Mouse (Mus musculus) heart, postnatal 0 days (tissue): ENCODE results near the gene Gpalpp1. TPM values are rescaled to one million over a fixed set of nuclear protein-coding genes. Genes with fewer than 3 reads are reported as not detected.

Experiments
- ATAC-seq: fragments of 200-750 bp; cut with Nextera tagmentation; 2 replicates; pipeline ENCODE4 v1.8.0; 2017; ENCODE audit warnings: low read depth, moderate number of reproducible peaks, moderate library complexity; ENCODE audit not compliant: insufficient read depth
- DNase-seq: peaks from one replicate; pipeline ENCODE4 v3.0.0-alpha.2; 2016; ENCODE audit warnings: low spot score
- H3K27ac ChIP-seq: fragments of 300-500 bp; sonication (generic); 2 replicates; pipeline ENCODE4 v1.5.1; 2014; ENCODE audit warnings: low read depth, mild to moderate bottlenecking
- H3K27me3 ChIP-seq: fragments of 300-500 bp; sonication (generic); 2 replicates; pipeline ENCODE4 v1.6.1; 2014; ENCODE audit warnings: low read length, mixed read lengths; ENCODE audit not compliant: control insufficient read depth, insufficient read depth
- H3K36me3 ChIP-seq: fragments of 300-500 bp; sonication (generic); replicated peaks from 2 replicates; pipeline ENCODE4 v1.6.1; 2014; ENCODE audit warnings: low read length, mixed read lengths; ENCODE audit not compliant: control insufficient read depth, insufficient read depth
- H3K4me1 ChIP-seq: fragments of 300-500 bp; sonication (generic); 2 replicates; pipeline ENCODE4 v1.6.1; 2014; ENCODE audit warnings: antibody characterized with exemption; ENCODE audit not compliant: control insufficient read depth, insufficient read depth
- H3K4me2 ChIP-seq: fragments of 300-500 bp; sonication (generic); 2 replicates; pipeline ENCODE4 v1.6.1; 2014; ENCODE audit warnings: low read depth, mild to moderate bottlenecking, low read length, moderate library complexity
- H3K4me3 ChIP-seq: fragments of 300-500 bp; sonication (generic); 2 replicates; pipeline ENCODE4 v1.5.1; 2014; ENCODE audit warnings: low read depth, low read length
- H3K9ac ChIP-seq: fragments of 300-500 bp; sonication (generic); replicated peaks from 2 replicates; pipeline ENCODE4 v1.6.1; 2014; ENCODE audit warnings: low read depth, low read length, mixed read lengths
- H3K9me3 ChIP-seq: fragments of 300-500 bp; sonication (generic); replicated peaks from 2 replicates; pipeline ENCODE4 v1.6.1; 2016; ENCODE audit warnings: low read length; ENCODE audit not compliant: control insufficient read depth
- CTCF ChIP-seq: IDR thresholded peaks from 2 replicates; pipeline ENCODE4 v1.5.1; 2016; ENCODE audit warnings: antibody characterized with exemption, control low read depth, low read depth
- EP300 ChIP-seq: IDR thresholded peaks from 2 replicates; pipeline ENCODE4 v1.6.1; 2016; ENCODE audit warnings: antibody characterized with exemption, low read depth
- WGBS: fragments of 180-500 bp; shearing (Covaris S2); extraction: QIAGEN DNeasy Blood & Tissue Kit; methylation state at CpG from one replicate; pipeline ENCODE4 v1.1.7; 2014; 5-methylcytosine and 5-hydroxymethylcytosine counted together
- polyA plus RNA-seq: library from polyadenylated mRNA; unstranded; fragments of >200 nt; fragmentation: Nextera tagmentation; extraction: Ambion mirVana; gene quantifications from 2 replicates; pipeline ENCODE4 v1.2.1, GENCODE M21; 2015
- total RNA-seq: library from RNA; depleted of rRNA; stranded (reverse); fragments of >200 nt; gene quantifications from 2 replicates; pipeline ENCODE4 v1.2.3, GENCODE M21; 2014; ENCODE audit warnings: low replicate concordance

The Gpalpp1 gene
- total and polyA plus RNA-seq, 2 experiments from 2014 or later, result 6.2 to 11.4 TPM

DNA sequence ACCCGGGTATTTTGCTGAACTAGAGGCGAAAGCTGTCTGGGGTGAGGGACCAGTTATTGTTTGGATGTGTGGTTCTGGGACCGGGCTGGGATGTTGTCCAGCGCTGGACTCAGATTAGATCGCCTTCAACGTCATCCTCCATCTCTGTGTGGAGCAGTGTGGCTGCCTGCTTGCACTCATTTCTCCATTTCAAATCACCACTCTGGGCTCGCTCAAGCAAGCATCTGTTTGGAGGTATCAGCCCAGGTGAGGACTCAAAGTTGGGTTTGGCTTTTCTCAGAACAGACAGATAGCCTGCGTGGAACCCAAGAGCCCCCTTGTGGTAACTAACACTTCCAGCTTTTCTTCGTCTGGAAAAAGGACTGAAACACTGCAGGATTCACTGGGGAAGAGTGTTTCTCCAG is 33.5 kb downstream of the Gpalpp1 start:
- Histone ChIP-seq H3K9me3 (no peaks in the 10 kb centered on the region), H3K9ac (no peak overlapping the region), H3K4me2 (no peak overlapping the region), H3K27ac (no peak overlapping the region), H3K27me3 (no peaks in the 10 kb centered on the region), H3K36me3 (no peaks in the 10 kb centered on the region), H3K4me1 (no peaks in the 10 kb centered on the region), H3K4me3 (no peak overlapping the region)
- 41% methylated on average over 9 of the region's 9 CpGs for WGBS
- ATAC-seq (no peak), DNase-seq (peak; percentile 49)
- TF ChIP-seq EP300 (no peak), CTCF (peak; percentile 88)

DNA sequence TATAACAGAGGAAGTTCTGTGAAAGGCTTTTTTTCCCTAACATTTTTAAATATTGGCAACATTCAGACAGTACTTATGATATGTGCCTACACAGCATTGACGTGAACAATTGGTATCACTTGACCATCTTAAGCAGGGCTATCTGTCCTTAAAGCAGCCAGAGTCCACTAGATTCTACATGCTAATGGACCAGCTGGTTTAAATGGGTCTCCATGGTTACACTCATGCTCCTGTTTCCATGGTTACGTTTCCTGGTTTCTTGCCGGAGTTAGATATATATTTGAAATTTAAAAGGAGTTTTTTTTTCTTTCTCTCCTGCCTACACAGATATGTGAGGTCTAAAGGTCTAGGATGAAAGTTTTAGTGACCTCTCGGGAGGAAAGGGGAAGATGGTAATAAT is 34.0 kb downstream of the Gpalpp1 start:
- ATAC-seq, result no peak
- WGBS, result 60% methylated on average over 4 of the region's 4 CpGs
- no peak for DNase-seq
- Histone ChIP-seq H3K27me3 (no peaks in the 10 kb centered on the region), H3K4me3 (no peak overlapping the region), H3K27ac (no peak overlapping the region), H3K9ac (no peak overlapping the region), H3K36me3 (no peaks in the 10 kb centered on the region), H3K9me3 (no peaks in the 10 kb centered on the region), H3K4me1 (no peaks in the 10 kb centered on the region), H3K4me2 (no peak overlapping the region)
- TF ChIP-seq EP300 (no peak), CTCF (no peak)

DNA sequence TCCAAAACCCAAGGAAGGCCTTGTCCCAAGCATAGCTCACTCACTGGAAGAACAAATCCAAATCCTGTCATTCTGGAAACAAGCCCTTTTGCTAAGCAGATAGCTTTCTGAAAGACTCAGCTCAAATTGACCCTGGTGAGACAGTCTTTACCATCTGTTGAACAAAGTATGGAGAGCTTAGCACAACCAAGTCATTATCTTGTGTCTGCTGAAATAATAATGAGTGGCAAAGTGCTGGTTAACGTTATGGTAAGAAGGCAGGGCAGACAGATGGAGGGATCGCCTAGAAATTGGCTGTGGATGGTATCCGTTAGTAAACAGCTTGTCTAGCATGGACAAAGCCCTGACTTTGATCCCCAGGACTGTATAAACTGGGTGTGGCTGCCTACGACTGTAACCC is 34.8 kb downstream of the Gpalpp1 start:
- H3K9ac ChIP-seq, result no peak overlapping the region
- 54% methylated on average over 4 of the region's 4 CpGs for WGBS
- no peaks in the 10 kb centered on the region for H3K4me1 ChIP-seq
- H3K9me3 ChIP-seq, result no peaks in the 10 kb centered on the region
- H3K36me3 ChIP-seq, result no peaks in the 10 kb centered on the region
- DNase-seq, result no peak
- no peak overlapping the region for H3K4me3 ChIP-seq
- ATAC-seq, result no peak
- no peaks in the 10 kb centered on the region for H3K27me3 ChIP-seq
- no peak overlapping the region for H3K27ac ChIP-seq
- no peak overlapping the region for H3K4me2 ChIP-seq
- TF ChIP-seq EP300 (no peak), CTCF (no peak)

DNA sequence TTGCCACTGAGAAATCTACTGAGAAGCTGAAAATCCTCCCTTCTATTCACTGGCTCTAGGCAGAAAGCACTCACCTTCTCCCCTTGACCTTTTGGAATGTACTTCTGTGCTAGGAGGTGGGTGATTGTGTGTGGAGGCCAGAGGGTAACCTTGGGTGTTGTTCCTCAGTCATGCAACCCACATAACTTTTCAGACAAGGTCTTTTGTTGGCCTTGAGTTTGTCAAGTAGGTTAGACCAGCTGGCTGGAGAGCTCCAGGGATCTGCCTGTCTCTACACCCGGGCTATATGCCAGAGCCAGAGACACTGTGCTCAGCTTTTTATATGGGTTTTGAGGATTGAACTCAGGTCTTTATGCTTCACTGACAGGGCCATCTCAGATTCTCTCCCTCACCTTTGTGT is 36.4 kb downstream of the Gpalpp1 start:
- Histone ChIP-seq H3K4me1 (no peaks in the 10 kb centered on the region), H3K9me3 (no peaks in the 10 kb centered on the region), H3K27me3 (no peaks in the 10 kb centered on the region), H3K4me2 (no peak overlapping the region), H3K4me3 (no peak overlapping the region), H3K9ac (no peak overlapping the region), H3K27ac (no peak overlapping the region), H3K36me3 (no peaks in the 10 kb centered on the region)
- ATAC-seq (no peak), DNase-seq (no peak)
- 62% methylated on average over 1 of the region's 1 CpGs for WGBS
- no peak for TF ChIP-seq CTCF
- TF ChIP-seq EP300, result no peak

DNA sequence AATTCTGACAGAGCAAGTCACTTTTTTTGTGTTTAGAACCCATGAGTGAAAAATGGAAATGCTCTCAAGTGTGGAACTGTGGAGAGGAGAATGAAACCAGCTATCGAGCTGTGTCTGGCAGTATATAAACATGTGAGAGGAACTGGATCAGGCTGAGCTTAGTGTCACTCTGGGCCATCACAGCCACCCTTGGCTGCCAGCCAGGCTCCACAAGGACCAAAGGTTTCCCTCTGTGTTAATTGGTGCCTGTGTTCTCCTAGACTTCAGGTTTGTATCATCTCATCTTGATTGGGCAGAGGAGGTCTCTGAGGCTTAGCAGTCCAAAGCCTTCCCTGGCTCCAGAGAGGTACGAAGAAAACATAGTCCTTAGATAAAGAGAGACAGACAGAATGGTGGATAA is 37.9 kb downstream of the Gpalpp1 start:
- H3K36me3 ChIP-seq, result no peaks in the 10 kb centered on the region
- no peak overlapping the region for H3K9ac ChIP-seq
- no peaks in the 10 kb centered on the region for H3K9me3 ChIP-seq
- H3K27me3 ChIP-seq, result no peaks in the 10 kb centered on the region
- H3K4me1 ChIP-seq, result peaks cover 4% of the 10 kb centered on the region; the same call in 1 of the 2 replicates
- no peak for ATAC-seq
- TF ChIP-seq CTCF (no peak), EP300 (no peak)
- DNase-seq, result no peak
- no peak overlapping the region for H3K4me3 ChIP-seq
- no peak overlapping the region for H3K27ac ChIP-seq
- WGBS, result 49% methylated on average over 2 of the region's 2 CpGs
- H3K4me2 ChIP-seq, result no peak overlapping the region

DNA sequence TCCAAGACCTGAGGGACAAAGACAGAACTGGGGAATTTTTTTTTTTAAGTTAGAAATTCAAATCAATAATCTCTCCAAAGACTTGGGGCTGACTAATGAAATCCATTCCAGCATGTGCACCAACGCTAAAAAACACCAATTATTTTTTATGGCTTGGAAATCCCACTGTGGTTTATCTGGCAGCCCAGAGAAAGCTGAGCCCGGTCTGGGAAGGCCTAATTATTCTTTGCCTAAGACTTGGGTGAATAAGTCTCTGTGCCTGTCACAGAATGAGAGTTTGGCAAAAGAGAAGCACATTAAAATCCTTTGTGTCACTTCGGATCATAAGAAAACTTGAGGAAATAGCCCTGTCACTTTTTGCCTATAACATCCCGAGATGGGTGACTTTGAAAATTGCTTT is 41.3 kb downstream of the Gpalpp1 start:
- TF ChIP-seq CTCF, result no peak
- no peak for TF ChIP-seq EP300
- WGBS, result 75% methylated on average over 4 of the region's 4 CpGs
- no peak overlapping the region for H3K27ac ChIP-seq
- H3K9ac ChIP-seq, result no peak overlapping the region
- H3K36me3 ChIP-seq, result no peaks in the 10 kb centered on the region
- DNase-seq, result no peak
- H3K27me3 ChIP-seq, result no peaks in the 10 kb centered on the region
- H3K4me2 ChIP-seq, result no peak overlapping the region
- H3K9me3 ChIP-seq, result no peaks in the 10 kb centered on the region
- no peak overlapping the region for H3K4me3 ChIP-seq
- ATAC-seq, result no peak
- H3K4me1 ChIP-seq, result peaks cover 4% of the 10 kb centered on the region; the same call in 1 of the 2 replicates
